Mouse (Mus musculus) heart, adult 9 months (tissue): ENCODE data around the gene Cox19.

Source experiments
- DNase-seq, 2 experiments: peaks; one replicate each; pipeline ENCODE4 v3.0.0; 2022; ENCODE audit warnings: low spot score in 2 of 2

The Cox19 gene

DNA sequence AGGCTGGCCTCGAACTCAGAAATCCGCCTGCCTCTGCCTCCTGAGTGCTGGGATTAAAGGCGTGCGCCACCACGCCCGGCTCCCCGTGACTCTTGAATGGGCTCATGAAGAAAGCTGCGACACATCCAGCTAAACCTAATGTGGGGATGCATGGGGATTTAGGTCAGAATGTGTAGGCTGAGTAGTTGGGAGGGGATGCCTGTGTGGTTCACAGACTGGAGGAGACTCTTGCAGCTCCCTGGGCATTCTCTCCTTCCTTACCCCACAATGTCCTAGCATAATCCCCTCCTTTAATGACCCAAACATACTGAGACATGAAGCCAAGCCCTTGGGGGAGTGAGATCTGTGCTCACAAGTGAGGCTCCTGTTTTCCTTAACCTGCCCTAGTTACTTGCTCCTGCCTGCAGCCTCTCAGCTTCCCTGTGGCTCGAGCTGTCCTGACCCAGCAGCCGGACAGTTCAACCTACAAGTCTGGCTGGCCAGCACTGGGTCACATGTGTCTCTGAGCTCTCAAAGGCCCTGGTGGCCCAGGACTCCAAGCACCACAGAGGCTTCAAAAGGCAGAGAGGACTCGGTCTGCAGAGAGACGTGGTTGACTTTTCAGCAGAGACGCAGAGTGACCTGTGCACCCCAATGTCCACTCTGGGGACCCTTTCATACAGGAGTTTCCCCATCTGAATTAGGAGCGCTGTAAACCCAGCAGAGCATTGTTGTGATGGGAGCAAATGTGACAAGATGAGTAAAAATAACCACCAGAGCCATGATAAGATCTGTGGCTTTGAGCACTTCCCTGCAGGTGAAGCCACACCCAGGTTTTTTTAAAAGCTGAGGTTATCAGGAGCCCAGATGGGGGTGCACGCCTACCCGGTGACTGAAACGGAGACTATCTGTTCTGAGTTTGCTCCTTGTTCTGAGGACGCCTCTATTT, 30.6 kb upstream of the Cox19 start:
- peak; percentile 55 to 64 for DNase-seq

GRCm38 (mm10) chr5:139380385-139381248, 29.4 kb upstream of the Cox19 start:
- peak; percentile 96 to 97 for DNase-seq

- no peak for DNase-seq
These were observed 28.7 kb upstream of the Cox19 start for GRCm38 (mm10) chr5:139379771-139380384.

- DNase-seq: peak; percentile 85 to 89
These were observed 27.9 kb upstream of the Cox19 start for GRCm38 (mm10) chr5:139378986-139379629.

DNA sequence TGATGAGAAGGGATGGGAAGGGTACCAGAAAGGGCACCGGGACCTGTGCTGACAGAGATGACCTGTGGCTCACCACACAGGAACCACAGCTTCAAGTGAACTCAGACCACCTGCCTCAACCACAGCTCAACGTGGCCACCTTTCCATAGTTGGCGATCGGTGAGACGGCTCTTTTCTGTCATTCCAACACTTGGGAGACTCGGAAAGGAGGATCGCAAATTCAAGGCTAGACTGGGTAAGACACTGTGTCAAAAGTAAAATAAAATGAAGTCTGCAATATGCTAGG, 27.0 kb upstream of the Cox19 start:
- DNase-seq: no peak

- DNase-seq: peak; percentile 78 to 82
These were observed 26.5 kb upstream of the Cox19 start, which contains the start of gene Gpr146 for GRCm38 (mm10) chr5:139377468-139378270. TSS of gene Gpr146 (plus strand) at chr5:139377697.

DNA sequence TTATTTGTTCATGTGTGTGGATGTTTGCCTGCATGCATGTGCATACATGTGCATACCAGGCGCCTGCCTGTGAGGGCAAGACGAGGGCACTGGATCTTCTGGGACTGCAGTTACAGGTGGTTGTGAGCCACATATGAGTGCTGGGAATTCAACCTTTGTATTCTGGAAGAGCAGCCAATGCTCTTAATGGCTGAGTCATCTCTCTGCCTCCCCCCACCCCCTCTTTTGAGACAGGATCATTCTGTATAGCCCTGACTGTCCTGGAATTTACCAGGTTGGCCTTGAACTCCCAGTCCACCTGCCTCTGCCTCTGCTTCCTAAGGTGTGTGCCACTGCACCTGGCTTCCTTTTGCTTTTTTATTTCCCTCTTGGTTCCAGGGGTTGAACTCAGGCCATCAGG, 23.6 kb upstream of the Cox19 start:
- DNase-seq: no peak

- DNase-seq: no peak
These were observed 22.7 kb upstream of the Cox19 start for GRCm38 (mm10) chr5:139373889-139374444.

GRCm38 (mm10) chr5:139373126-139373525, 21.9 kb upstream of the Cox19 start:
- no peak for DNase-seq

GRCm38 (mm10) chr5:139371631-139372401, 20.6 kb upstream of the Cox19 start:
- DNase-seq: peak; percentile 94 to 95

GRCm38 (mm10) chr5:139371118-139371517, 19.9 kb upstream of the Cox19 start:
- no peak for DNase-seq

DNA sequence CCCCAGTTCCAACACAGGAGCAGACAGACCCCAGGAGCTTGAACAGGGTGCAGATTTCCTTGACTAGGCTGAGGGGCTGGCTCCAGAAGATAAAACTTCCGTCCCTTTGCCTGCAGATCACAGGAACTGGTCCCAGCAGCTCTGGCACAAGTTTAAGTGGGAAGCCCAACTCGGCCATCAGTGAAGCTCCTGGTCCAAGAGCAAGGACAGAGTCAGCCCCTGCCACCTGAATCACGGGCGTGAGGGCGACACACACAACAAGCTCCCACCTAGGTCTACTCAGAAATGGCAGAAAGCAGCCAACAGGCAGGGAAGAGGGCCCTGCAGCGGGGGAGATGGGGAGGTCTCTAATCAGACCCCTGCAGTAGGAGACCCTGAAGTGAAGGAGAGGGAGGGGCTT, 19.1 kb upstream of the Cox19 start:
- no peak for DNase-seq

- no peak for DNase-seq
These were observed 17.6 kb upstream of the Cox19 start for GRCm38 (mm10) chr5:139368638-139369320.

GRCm38 (mm10) chr5:139367884-139368458, 16.8 kb upstream of the Cox19 start:
- no peak for DNase-seq

DNA sequence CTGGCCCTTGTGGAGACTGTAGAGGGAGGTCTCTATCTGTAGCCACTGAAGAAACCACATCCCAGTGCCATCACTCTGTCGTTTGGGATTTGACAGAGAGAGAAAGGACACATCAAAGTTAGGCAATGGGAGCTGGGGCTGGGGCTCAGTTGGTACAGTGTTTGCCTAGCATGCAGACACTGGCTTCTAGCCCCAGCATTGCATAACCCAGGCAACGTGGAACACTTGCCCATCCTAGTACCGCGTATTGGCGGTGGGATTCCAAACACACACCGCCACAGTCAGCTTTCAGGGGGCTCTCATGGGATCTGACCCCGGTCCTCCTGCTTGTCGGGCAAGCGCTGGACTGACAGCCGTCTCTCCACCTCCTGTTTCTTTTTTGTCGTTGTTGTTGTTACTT, 15.3 kb upstream of the Cox19 start:
- no peak for DNase-seq

DNA sequence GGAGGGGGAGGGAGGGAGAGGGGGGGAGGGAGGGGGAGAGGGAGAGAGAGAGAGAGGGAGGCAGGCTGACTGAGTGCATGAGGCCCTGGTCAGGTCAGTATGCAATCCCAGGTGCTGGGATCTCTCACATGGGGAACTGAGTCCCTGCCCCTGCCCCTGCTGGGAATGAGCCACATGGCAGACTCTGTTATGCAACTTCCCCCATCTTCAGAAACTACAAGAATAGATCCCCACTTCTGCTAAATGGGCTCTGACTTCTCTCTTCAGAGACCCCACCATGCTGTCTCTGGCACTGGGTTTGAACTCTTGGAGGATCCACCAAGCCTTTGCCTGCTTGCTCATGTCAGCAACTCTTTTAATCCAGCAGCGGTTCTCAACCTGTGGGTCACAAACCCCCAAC, 14.6 kb upstream of the Cox19 start:
- DNase-seq: peak in 1 of 2 experiments; percentile 68

DNA sequence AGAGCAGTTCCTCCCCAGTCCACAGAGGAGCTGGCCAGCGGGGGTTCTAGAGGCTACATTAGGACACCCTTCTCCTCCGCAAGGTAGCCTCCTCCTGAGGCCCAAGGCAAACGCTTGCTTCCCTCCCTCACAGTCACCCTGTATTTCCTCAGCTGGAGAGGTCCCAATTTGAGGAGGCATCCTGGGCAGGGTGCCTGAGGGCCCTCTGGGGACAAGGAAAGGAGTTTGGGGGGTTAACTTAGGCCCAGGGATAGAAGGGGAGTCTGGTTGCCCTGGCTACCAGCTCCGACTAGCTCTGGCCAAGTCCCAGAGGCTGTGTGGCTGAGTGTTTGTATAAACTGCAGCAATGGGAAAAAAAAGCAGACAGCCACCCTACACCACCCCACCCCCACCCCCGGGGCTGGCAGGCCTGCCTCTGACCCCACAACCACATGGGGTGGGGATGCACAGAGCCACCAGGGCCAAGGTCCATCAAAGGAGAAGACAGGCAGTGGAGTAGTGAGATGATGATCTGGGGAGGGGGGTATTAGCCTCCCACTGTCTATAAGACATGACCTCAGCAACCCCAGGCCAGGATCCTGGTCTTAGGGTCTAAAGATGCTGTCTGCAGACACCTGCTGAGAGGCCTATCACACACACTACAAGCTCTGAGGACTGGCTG, 13.8 kb upstream of the Cox19 start:
- no peak for DNase-seq

GRCm38 (mm10) chr5:139364260-139364910, 13.2 kb upstream of the Cox19 start:
- peak; percentile 85 to 90 for DNase-seq
